Mouse (Mus musculus) liver, postnatal 0 days (tissue): ENCODE measurements around the gene Mical3. TPM values are rescaled to one million over a fixed set of nuclear protein-coding genes. Genes with fewer than 3 reads are reported as not detected.

Experiments
- ATAC-seq: fragments of 200-750 bp; cut with Nextera tagmentation; 2 replicates; pipeline ENCODE4 v1.8.0; 2017; ENCODE audit warnings: mild to moderate bottlenecking, moderate library complexity
- DNase-seq: peaks from one replicate; pipeline ENCODE4 v3.0.0-alpha.2; 2016
- H3K27ac ChIP-seq: fragments of 300-500 bp; sonication (generic); 2 replicates; pipeline ENCODE4 v1.5.1; 2014; ENCODE audit warnings: antibody characterized with exemption, moderate library complexity, mild to moderate bottlenecking, low read depth
- H3K27me3 ChIP-seq: fragments of 300-500 bp; sonication (generic); 2 replicates; pipeline ENCODE4 v1.6.1; 2014; ENCODE audit warnings: low read length, control low read depth, mixed read lengths; ENCODE audit not compliant: insufficient read depth
- H3K36me3 ChIP-seq: fragments of 300-500 bp; sonication (generic); replicated peaks from 2 replicates; pipeline ENCODE4 v1.6.1; 2014; ENCODE audit warnings: mild to moderate bottlenecking, control low read depth, low read length, moderate library complexity, mixed read lengths; ENCODE audit not compliant: insufficient read depth
- H3K4me1 ChIP-seq: fragments of 300-500 bp; sonication (generic); 2 replicates; pipeline ENCODE4 v1.6.1; 2014; ENCODE audit warnings: antibody characterized with exemption, mild to moderate bottlenecking, control low read depth; ENCODE audit not compliant: insufficient read depth
- H3K4me2 ChIP-seq: fragments of 300-500 bp; sonication (generic); 2 replicates; pipeline ENCODE4 v1.6.1; 2014; ENCODE audit warnings: low read depth, mild to moderate bottlenecking, low read length, moderate library complexity, mixed read lengths
- H3K4me3 ChIP-seq: fragments of 300-500 bp; sonication (generic); 2 replicates; pipeline ENCODE4 v1.5.1; 2014; ENCODE audit warnings: low read depth, low read length
- H3K9ac ChIP-seq: fragments of 300-500 bp; sonication (generic); replicated peaks from 2 replicates; pipeline ENCODE4 v1.6.1; 2014; ENCODE audit warnings: mild to moderate bottlenecking, moderate library complexity
- H3K9me3 ChIP-seq: fragments of 300-500 bp; sonication (generic); 2 replicates; pipeline ENCODE4 v1.6.1; 2016; ENCODE audit warnings: mild to moderate bottlenecking, control low read depth, low read length, mixed read lengths
- CTCF ChIP-seq: sonication (generic); IDR thresholded peaks from 2 replicates; pipeline ENCODE4 v1.5.1; 2016; ENCODE audit warnings: antibody characterized with exemption, low read depth
- EP300 ChIP-seq: IDR thresholded peaks from 2 replicates; pipeline ENCODE4 v1.6.1; 2016; ENCODE audit warnings: antibody characterized with exemption, low read depth, mild to moderate bottlenecking
- WGBS: fragments of 180-500 bp; shearing (Covaris S2); extraction: QIAGEN DNeasy Blood & Tissue Kit; methylation state at CpG from one replicate; pipeline ENCODE4 v1.1.7; 2014; ENCODE audit not compliant: insufficient replicate concordance; 5-methylcytosine and 5-hydroxymethylcytosine counted together
- polyA plus RNA-seq: library from polyadenylated mRNA; unstranded; fragments of >200 nt; fragmentation: Nextera tagmentation; extraction: Ambion mirVana; gene quantifications from 2 replicates; pipeline ENCODE4 v1.2.1, GENCODE M21; 2015

The Mical3 gene
- polyA plus RNA-seq, 1 experiment from 2014 or later, result 4.5 TPM

- Histone ChIP-seq H3K36me3 (peaks cover 5% of the 10 kb centered on the region; the same call in 1 of the 2 replicates), H3K4me3 (no peak overlapping the region), H3K9ac (no peak overlapping the region), H3K4me2 (no peak overlapping the region), H3K27ac (no peak overlapping the region), H3K9me3 (no peaks in the 10 kb centered on the region), H3K27me3 (no peaks in the 10 kb centered on the region), H3K4me1 (peaks cover 74% of the 10 kb centered on the region)
- 61% methylated on average over 9 of the region's 9 CpGs for WGBS
- ATAC-seq (no peak), DNase-seq (no peak)
- TF ChIP-seq EP300, result no peak
- TF ChIP-seq CTCF, result no peak
Observed at GRCm38 (mm10) chr6:121098511-121099227, 32.1 kb downstream of the Mical3 start.

DNA sequence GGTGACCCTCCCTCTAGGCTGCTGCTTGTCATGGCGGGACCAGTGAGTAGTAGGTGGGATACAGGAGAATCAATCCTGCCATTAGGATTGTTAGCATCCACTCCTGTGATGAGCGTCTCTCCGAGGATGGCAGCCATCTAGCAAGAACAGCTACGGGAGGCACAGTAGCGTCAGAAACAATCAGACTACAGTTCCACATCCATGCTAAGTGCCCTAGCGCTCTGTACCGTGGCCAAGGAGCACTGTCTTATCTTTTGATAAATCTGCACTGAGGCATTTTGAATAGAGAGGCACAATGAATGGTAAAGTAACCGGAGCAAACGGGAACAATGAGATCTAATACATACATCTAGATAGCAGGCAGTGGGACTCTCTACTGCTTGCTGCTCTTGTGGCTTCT lies 32.7 kb downstream of the Mical3 start:
- no peak for TF ChIP-seq EP300
- TF ChIP-seq CTCF, result no peak
- Histone ChIP-seq H3K9ac (no peak overlapping the region), H3K27me3 (no peaks in the 10 kb centered on the region), H3K4me3 (no peak overlapping the region), H3K4me2 (0 out of 2 replicates have a peak overlapping the region, but pooled peaks have one; percentile 4), H3K27ac (no peak overlapping the region), H3K36me3 (0 out of 2 replicates have a peak, but pooled peaks cover under 1% of the 10 kb centered on the region), H3K9me3 (no peaks in the 10 kb centered on the region), H3K4me1 (peaks cover 80% of the 10 kb centered on the region)
- no peak for ATAC-seq
- 75% methylated on average over 9 of the region's 9 CpGs for WGBS
- DNase-seq, result no peak

- H3K36me3 ChIP-seq, result no peaks in the 10 kb centered on the region
Observed at GRCm38 (mm10) chr6:121096862-121097261, 33.9 kb downstream of the Mical3 start.

GRCm38 (mm10) chr6:121096390-121096789 lies 34.4 kb downstream of the Mical3 start:
- 64% methylated on average over 8 of the region's 8 CpGs for WGBS
- Histone ChIP-seq H3K4me3 (no peak overlapping the region), H3K4me1 (peaks cover 77% of the 10 kb centered on the region), H3K36me3 (no peaks in the 10 kb centered on the region), H3K27me3 (no peaks in the 10 kb centered on the region), H3K27ac (peak overlapping the region; percentile 70), H3K9me3 (no peaks in the 10 kb centered on the region), H3K4me2 (no peak overlapping the region), H3K9ac (no peak overlapping the region)
- ATAC-seq (peak; percentile 7; the same call in 1 of the 2 replicates), DNase-seq (no peak)
- TF ChIP-seq EP300 (no peak), CTCF (no peak)

More at GRCm38 (mm10) chr6:121096862-121097261, 33.9 kb downstream of the Mical3 start:
- H3K4me1 ChIP-seq, result peaks cover 77% of the 10 kb centered on the region
- peak overlapping the region; percentile 40; the same call in 1 of the 2 replicates for H3K4me2 ChIP-seq
- H3K9me3 ChIP-seq, result no peaks in the 10 kb centered on the region
- no peak for DNase-seq
- TF ChIP-seq EP300 (no peak), CTCF (no peak)
- no peak overlapping the region for H3K4me3 ChIP-seq
- peak overlapping the region; percentile 70 for H3K27ac ChIP-seq
- WGBS, result 67% methylated on average over 8 of the region's 8 CpGs
- H3K9ac ChIP-seq, result no peak overlapping the region
- no peaks in the 10 kb centered on the region for H3K27me3 ChIP-seq
- ATAC-seq, result no peak

- peak; percentile 95 for ATAC-seq
- Histone ChIP-seq H3K9me3 (no peaks in the 10 kb centered on the region), H3K36me3 (no peaks in the 10 kb centered on the region), H3K27ac (peak overlapping the region; percentile 89), H3K4me2 (peak overlapping the region; percentile 59), H3K9ac (peak overlapping the region; percentile 38; the same call in 1 of the 2 replicates), H3K27me3 (no peaks in the 10 kb centered on the region), H3K4me1 (peaks cover 73% of the 10 kb centered on the region), H3K4me3 (peak overlapping the region; percentile 13; the same call in 1 of the 2 replicates)
- TF ChIP-seq CTCF (no peak), EP300 (peak; percentile 81)
- 43% methylated on average over 8 of the region's 8 CpGs for WGBS
- DNase-seq, result peak; percentile 69
Observed at GRCm38 (mm10) chr6:121093662-121094408, 37.0 kb downstream of the Mical3 start.

DNA sequence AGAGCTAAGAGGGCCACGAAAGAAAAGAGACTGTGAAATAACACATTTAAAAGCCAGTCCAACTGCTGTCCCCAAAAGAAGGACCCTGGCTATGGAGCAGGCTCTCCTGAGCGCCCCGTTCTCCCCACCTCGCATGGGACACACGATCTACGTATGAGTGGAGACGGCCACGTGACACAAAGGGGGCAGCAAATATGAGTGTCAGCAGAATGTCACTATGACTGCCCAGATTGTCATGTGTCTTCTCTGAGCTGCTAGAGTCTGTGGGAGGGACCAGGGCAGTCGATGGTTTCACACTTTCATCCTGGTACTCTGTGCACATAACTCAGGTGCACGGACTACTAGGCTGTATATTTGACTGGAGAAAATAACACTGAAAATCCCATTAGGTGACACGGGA lies 40.0 kb downstream of the Mical3 start:
- 85% methylated on average over 11 of the region's 11 CpGs for WGBS
- no peak overlapping the region for H3K27ac ChIP-seq
- no peaks in the 10 kb centered on the region for H3K36me3 ChIP-seq
- ATAC-seq (no peak), DNase-seq (no peak)
- H3K9ac ChIP-seq, result no peak overlapping the region
- H3K4me2 ChIP-seq, result no peak overlapping the region
- no peak overlapping the region for H3K4me3 ChIP-seq
- H3K9me3 ChIP-seq, result no peaks in the 10 kb centered on the region
- peaks cover 69% of the 10 kb centered on the region for H3K4me1 ChIP-seq
- H3K27me3 ChIP-seq, result no peaks in the 10 kb centered on the region
- TF ChIP-seq CTCF, result no peak
- TF ChIP-seq EP300, result no peak
